Mouse (Mus musculus) E14TG2a.4 (cell line): ENCODE measurements around the gene Aspscr1.

Source experiments
- CTCF ChIP-seq: conservative IDR thresholded peaks from 2 replicates; pipeline ENCODE4 v1.5.1; 2014; ENCODE audit warnings: low read length
- NANOG ChIP-seq: IDR thresholded peaks from 2 replicates; pipeline ENCODE4 v1.6.1; 2014; ENCODE audit warnings: borderline replicate concordance, low read length, mixed read lengths
- POU5F1 ChIP-seq: IDR thresholded peaks from 2 replicates; pipeline ENCODE4 v1.6.1; 2014; ENCODE audit warnings: low read length, borderline replicate concordance

DNA sequence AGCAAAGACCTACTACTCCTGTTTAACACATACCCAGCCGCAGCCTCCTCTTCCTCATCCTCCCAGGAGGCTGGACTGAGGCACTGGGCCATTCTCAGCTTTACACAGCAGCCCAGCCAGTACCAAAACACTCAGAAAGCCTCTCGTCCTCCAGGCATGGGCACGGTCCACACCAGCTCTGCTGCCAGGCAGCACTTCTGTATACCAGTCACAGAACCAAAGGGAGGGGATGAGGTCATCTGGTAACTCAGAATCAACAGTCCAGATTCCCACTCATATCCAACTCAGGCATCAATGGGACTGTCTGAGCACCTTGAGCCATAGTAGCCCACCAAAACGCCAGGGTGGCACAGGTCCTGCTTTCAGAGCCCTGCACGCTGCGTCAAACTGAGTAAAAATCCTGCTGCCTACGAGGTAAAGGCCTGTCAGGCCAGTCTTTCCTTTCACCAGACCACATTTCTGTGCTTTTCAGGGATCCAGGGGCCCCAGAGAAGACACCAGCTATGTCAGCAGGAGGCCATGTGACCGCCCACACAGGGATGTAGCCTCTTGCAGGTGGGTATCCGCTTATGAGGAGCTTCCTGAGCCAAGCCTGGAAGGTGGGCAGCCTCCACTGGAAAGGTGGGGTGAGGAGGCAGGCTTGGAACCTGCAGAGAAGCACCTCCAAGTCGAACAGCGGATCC is 45.8 kb upstream of the Aspscr1 start:
- no peak for TF ChIP-seq CTCF
- no peak for TF ChIP-seq NANOG
- TF ChIP-seq POU5F1, result no peak
